Mouse (Mus musculus): ENCODE data around the gene Napa. TPM values are rescaled to one million over a fixed set of nuclear protein-coding genes. Genes with fewer than 3 reads are reported as not detected.
A peak's percentile ranks its signal among the peaks of the same experiment; 100 is the strongest.

Gene Napa
- total RNA-seq, 2 experiments from 2014 or later: 309 to 325 TPM

- no peak for DNase-seq (ENCODE audit: low spot score in 2 of 2)
- no peak for TF ChIP-seq CTCF (conservative IDR thresholded peaks at IDR 0.05)
- Histone ChIP-seq H3K4me3 (no peak within 1 kb of the TSS; the same call in 1 of the 2 replicates), H3K27ac (no peak within 1 kb of the TSS)
Observed at GRCm38 (mm10) chr7:16061219-16062098, 36.8 kb upstream of the Napa start, which contains the start of gene Zfp541. Zfp541 (plus strand) TSS chr7:16061814.

- H3K4me3 ChIP-seq: no peak overlapping the region
- no peak overlapping the region for H3K27ac ChIP-seq
- TF ChIP-seq CTCF (conservative IDR thresholded peaks at IDR 0.05): no peak
- DNase-seq (ENCODE audit: low spot score in 2 of 2): no peak
Observed at GRCm38 (mm10) chr7:16062099-16062420, 36.2 kb upstream of the Napa start.

GRCm38 (mm10) chr7:16063490-16063889 lies 34.8 kb upstream of the Napa start:
- no peak for DNase-seq (ENCODE audit: low spot score in 2 of 2)
- Histone ChIP-seq H3K27ac (no peak overlapping the region), H3K4me3 (no peak overlapping the region)
- TF ChIP-seq CTCF (conservative IDR thresholded peaks at IDR 0.05): peak; percentile 63

GRCm38 (mm10) chr7:16070846-16071245 lies 27.4 kb upstream of the Napa start:
- Histone ChIP-seq H3K27ac (no peak overlapping the region), H3K4me3 (no peak overlapping the region)
- no peak for DNase-seq (ENCODE audit: low spot score in 2 of 2)
- TF ChIP-seq CTCF (conservative IDR thresholded peaks at IDR 0.05): no peak

GRCm38 (mm10) chr7:16071906-16072305 lies 26.4 kb upstream of the Napa start:
- H3K4me3 ChIP-seq: no peak overlapping the region
- no peak for DNase-seq (ENCODE audit: low spot score in 2 of 2)
- H3K27ac ChIP-seq: no peak overlapping the region
- TF ChIP-seq CTCF (conservative IDR thresholded peaks at IDR 0.05): no peak

- no peak for TF ChIP-seq CTCF (conservative IDR thresholded peaks at IDR 0.05)
- no peak overlapping the region for H3K4me3 ChIP-seq
- H3K27ac ChIP-seq: no peak overlapping the region
- DNase-seq (ENCODE audit: low spot score in 2 of 2): no peak
Observed at GRCm38 (mm10) chr7:16079947-16080346, 18.3 kb upstream of the Napa start.

- no peak for DNase-seq (ENCODE audit: low spot score in 2 of 2)
- Histone ChIP-seq H3K4me3 (no peak overlapping the region), H3K27ac (no peak overlapping the region)
- TF ChIP-seq CTCF (conservative IDR thresholded peaks at IDR 0.05): no peak
Observed at GRCm38 (mm10) chr7:16080581-16080980, 17.7 kb upstream of the Napa start.

- TF ChIP-seq CTCF (conservative IDR thresholded peaks at IDR 0.05): no peak
- DNase-seq (ENCODE audit: low spot score in 2 of 2): no peak
- no peak overlapping the region for H3K27ac ChIP-seq
- no peak overlapping the region for H3K4me3 ChIP-seq
Observed at GRCm38 (mm10) chr7:16083361-16083760, 14.9 kb upstream of the Napa start.

GRCm38 (mm10) chr7:16087587-16087986 lies 10.7 kb upstream of the Napa start:
- H3K27ac ChIP-seq: peak overlapping the region; percentile 69; the same call in 1 of the 2 replicates
- DNase-seq (ENCODE audit: low spot score in 2 of 2): peak in 1 of 2 experiments; percentile 60
- no peak overlapping the region for H3K4me3 ChIP-seq
- no peak for TF ChIP-seq CTCF (conservative IDR thresholded peaks at IDR 0.05)

- DNase-seq (ENCODE audit: low spot score in 2 of 2): no peak
- no peak for TF ChIP-seq CTCF (conservative IDR thresholded peaks at IDR 0.05)
- no peak overlapping the region for H3K4me3 ChIP-seq
- H3K27ac ChIP-seq: no peak overlapping the region
Observed at GRCm38 (mm10) chr7:16094592-16094991, 3.7 kb upstream of the Napa start.

GRCm38 (mm10) chr7:16099901-16100300 lies 1.6 kb downstream of the Napa start:
- peak overlapping the region; percentile 93 for H3K27ac ChIP-seq
- no peak for DNase-seq (ENCODE audit: low spot score in 2 of 2)
- TF ChIP-seq CTCF (conservative IDR thresholded peaks at IDR 0.05): no peak
- H3K4me3 ChIP-seq: peak overlapping the region; percentile 100

- DNase-seq (ENCODE audit: low spot score in 2 of 2): no peak
- Histone ChIP-seq H3K4me3 (peak overlapping the region; percentile 100), H3K27ac (peak overlapping the region; percentile 93)
- TF ChIP-seq CTCF (conservative IDR thresholded peaks at IDR 0.05): 0 out of 2 replicates have a peak, but pooled peaks have one; percentile 4
Observed at GRCm38 (mm10) chr7:16101081-16101480, 2.8 kb downstream of the Napa start.

- no peak for DNase-seq (ENCODE audit: low spot score in 2 of 2)
- TF ChIP-seq CTCF (conservative IDR thresholded peaks at IDR 0.05): no peak
- H3K4me3 ChIP-seq: peak overlapping the region; percentile 100
- H3K27ac ChIP-seq: peak overlapping the region; percentile 93
Observed at GRCm38 (mm10) chr7:16101726-16102475, 3.6 kb downstream of the Napa start.

Measured in layer of hippocampus, adult 2 months (tissue).